Comparison of ENCODE assay signal across 21 mouse cellular contexts in the genomic region with DNA sequence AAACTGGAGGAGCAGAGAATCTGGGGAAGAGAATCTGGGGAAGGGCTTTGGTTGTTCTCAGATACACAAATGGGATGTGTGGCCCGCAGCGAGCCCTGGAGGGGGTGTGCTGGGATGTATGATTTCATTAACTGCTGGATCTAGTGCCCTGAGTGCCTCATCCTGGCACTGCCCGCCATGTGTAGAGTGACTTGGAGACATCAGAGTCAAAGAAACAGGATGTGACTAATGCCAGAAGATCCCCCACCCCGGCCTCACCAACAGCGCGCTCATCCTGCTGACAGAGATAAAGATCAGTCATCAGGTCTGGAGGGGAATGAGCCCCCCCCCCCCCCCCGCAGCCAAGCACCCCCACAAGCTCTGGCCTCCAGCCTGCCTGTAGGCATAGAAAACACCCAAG.
DNase-seq lines count a peak whose midpoint lies in the region; ATAC-seq and TF ChIP-seq lines count a peak whose summit lies in the region.
"Had no signal": no experiment of that assay in that cellular context is flagged by ENCODE, and none has a peak within 500 bp of the region (broad histone marks: within the 10 kb centered on the region; RNA-seq: fewer than 3 reads in every experiment).

No protein-coding gene starts in this region.

- no peak overlapping the region for H3K4me2 ChIP-seq in hindbrain, embryonic 13.5 days
- H3K4me2 ChIP-seq in hindbrain, embryonic 11.5 days (replicated peaks; ENCODE audit: low read depth, low read length): no peak overlapping the region
- H3K4me2 ChIP-seq: embryonic facial prominence, embryonic 12.5 days; heart, embryonic 13.5 days; limb, embryonic 15.5 days had no signal

- TF ChIP-seq CTCF in layer of hippocampus, adult 2 months (conservative IDR thresholded peaks at IDR 0.05): no peak

- DNase-seq in hindbrain, embryonic 11.5 days (ENCODE audit: low spot score): no peak
- DNase-seq in thymus, postnatal 0 days (ENCODE audit: low spot score): peak; percentile 24
- DNase-seq in thymus, adult 18-20 months: no peak
- DNase-seq in T-cell, adult 2 months (ENCODE audit: low spot score): peak; percentile 66
- DNase-seq in naive thymus-derived CD4-positive, alpha-beta T cell, adult 2 months (ENCODE audit: low read depth): peak; percentile 56
- no peak for DNase-seq in layer of hippocampus, adult 2 months (ENCODE audit: low spot score in 2 of 2)
- no peak for DNase-seq in urinary bladder, postnatal 36 days (ENCODE audit: low spot score in 2 of 2)
- DNase-seq: adrenal gland, postnatal 36 days; cerebellum, adult 8-10 months; forebrain, postnatal 0 days; heart, adult 11 months; heart, postnatal 4 days; kidney, adult 2 months; kidney, postnatal 25 days; right cerebral cortex, adult 18-20 months had no signal

- H3K4me1 ChIP-seq in hindbrain, embryonic 13.5 days (replicated peaks): peaks cover 11% of the 10 kb centered on the region
- H3K4me1 ChIP-seq in hindbrain, embryonic 11.5 days (replicated peaks; ENCODE audit: control insufficient read depth, insufficient read depth, low read length): no peaks in the 10 kb centered on the region
- H3K4me1 ChIP-seq: embryonic facial prominence, embryonic 12.5 days; limb, embryonic 15.5 days had no signal

- H3K9ac ChIP-seq in hindbrain, embryonic 13.5 days: no peak overlapping the region
- H3K9ac ChIP-seq in hindbrain, embryonic 11.5 days (ENCODE audit: low read depth, low read length): no peak overlapping the region
- H3K9ac ChIP-seq: embryonic facial prominence, embryonic 12.5 days; forebrain, postnatal 0 days; heart, embryonic 13.5 days; limb, embryonic 15.5 days had no signal

- no peak for ATAC-seq in hindbrain, embryonic 13.5 days (ENCODE audit: low FRiP score)
- ATAC-seq in hindbrain, embryonic 11.5 days (ENCODE audit: low FRiP score): no peak
- ATAC-seq: forebrain, postnatal 0 days had no signal

- no peaks in the 10 kb centered on the region for H3K9me3 ChIP-seq in hindbrain, embryonic 13.5 days
- no peaks in the 10 kb centered on the region for H3K9me3 ChIP-seq in hindbrain, embryonic 11.5 days (ENCODE audit: control insufficient read depth, low read length)
- H3K9me3 ChIP-seq: embryonic facial prominence, embryonic 12.5 days; heart, embryonic 13.5 days; limb, embryonic 15.5 days; megakaryocyte, embryonic 14.5 days had no signal

- WGBS in hindbrain, embryonic 13.5 days: 91% methylated on average over 6 of the region's 7 CpGs
- WGBS in hindbrain, embryonic 11.5 days: 90% methylated on average over 7 of the region's 7 CpGs

- H3K27ac ChIP-seq in hindbrain, embryonic 13.5 days: peak overlapping the region; percentile 32; the same call in 1 of the 2 replicates
- no peak overlapping the region for H3K27ac ChIP-seq in hindbrain, embryonic 11.5 days (ENCODE audit: low read depth, low read length)
- H3K27ac ChIP-seq in layer of hippocampus, adult 2 months: no peak overlapping the region
- H3K27ac ChIP-seq: embryonic facial prominence, embryonic 12.5 days; heart, embryonic 13.5 days; limb, embryonic 15.5 days had no signal

- peaks cover 19% of the 10 kb centered on the region for H3K36me3 ChIP-seq in hindbrain, embryonic 13.5 days
- H3K36me3 ChIP-seq in hindbrain, embryonic 11.5 days (ENCODE audit: control insufficient read depth, insufficient read depth, low read length): no peaks in the 10 kb centered on the region

- H3K27me3 ChIP-seq in hindbrain, embryonic 13.5 days: no peaks in the 10 kb centered on the region
- H3K27me3 ChIP-seq in hindbrain, embryonic 11.5 days (ENCODE audit: control insufficient read depth, insufficient read depth, low read length): no peaks in the 10 kb centered on the region
- H3K27me3 ChIP-seq: CH12.LX; embryonic facial prominence, embryonic 12.5 days; heart, embryonic 13.5 days; limb, embryonic 15.5 days; megakaryocyte, embryonic 14.5 days had no signal

- H3K4me3 ChIP-seq in hindbrain, embryonic 13.5 days: no peak overlapping the region
- no peak overlapping the region for H3K4me3 ChIP-seq in hindbrain, embryonic 11.5 days (ENCODE audit: low read depth, low read length)
- H3K4me3 ChIP-seq in layer of hippocampus, adult 2 months: no peak overlapping the region
- H3K4me3 ChIP-seq: embryonic facial prominence, embryonic 12.5 days; heart, embryonic 13.5 days; limb, embryonic 15.5 days; megakaryocyte, embryonic 14.5 days had no signal

Comparison
In these comparisons a context has a peak if more than half of its experiments do, and no peak if none do; other contexts are left out.
1. DNase-seq: peak in thymus, postnatal 0 days (single experiment), T-cell, adult 2 months (single experiment) and naive thymus-derived CD4-positive, alpha-beta T cell, adult 2 months (single experiment); none in hindbrain, embryonic 11.5 days (single experiment), thymus, adult 18-20 months (0 of 2), layer of hippocampus, adult 2 months (0 of 2) and urinary bladder, postnatal 36 days (0 of 2).